Mouse (Mus musculus): ENCODE measurements at regions not wholly inside any gene's neighbourhood (a gene's known extent, or its start where the extent isn't known, plus 50 kb on each side); places are given as distances from the start of the nearest gene placed in this dataset.

DNA sequence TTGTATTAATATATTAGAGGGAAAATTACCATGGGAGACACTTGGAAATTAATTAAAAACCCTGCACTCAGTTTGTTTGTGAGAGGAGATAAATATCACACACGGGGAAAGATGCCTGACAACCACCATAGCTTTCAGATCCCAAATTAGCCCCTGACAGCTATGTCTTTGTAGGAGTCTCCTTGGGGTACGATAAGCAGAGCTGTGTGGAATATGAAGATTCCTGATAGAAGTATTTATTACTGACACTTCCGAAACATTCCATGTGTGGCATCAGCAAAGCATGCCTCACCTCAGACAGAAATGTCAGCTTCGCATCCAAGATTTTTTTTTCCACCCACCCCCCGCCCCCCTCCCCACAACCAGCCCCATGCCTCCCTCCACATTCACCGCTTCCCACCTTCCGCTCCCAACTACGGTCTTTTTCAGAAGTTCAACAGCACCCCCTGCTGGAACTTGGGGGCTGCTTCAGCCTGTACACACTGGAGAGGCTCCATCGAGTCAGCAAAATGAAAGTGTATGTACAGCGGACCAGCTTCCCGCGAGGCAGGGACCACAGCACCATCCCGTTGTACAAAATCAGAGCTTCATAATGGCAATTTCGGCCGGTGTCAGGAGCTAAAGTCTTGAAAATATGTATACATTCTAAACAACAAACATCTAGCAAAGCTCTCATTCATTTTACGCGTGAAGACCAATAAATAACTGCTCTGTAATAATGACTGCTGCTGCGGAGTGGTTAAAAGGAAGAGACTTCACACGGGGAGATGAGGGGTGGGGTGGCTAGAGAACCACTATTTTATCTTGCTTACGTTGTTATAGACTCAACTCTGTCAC lies 66.7 kb downstream of the Rwdd3 start:
- DNase-seq: peak; percentile 7 to 31

DNA sequence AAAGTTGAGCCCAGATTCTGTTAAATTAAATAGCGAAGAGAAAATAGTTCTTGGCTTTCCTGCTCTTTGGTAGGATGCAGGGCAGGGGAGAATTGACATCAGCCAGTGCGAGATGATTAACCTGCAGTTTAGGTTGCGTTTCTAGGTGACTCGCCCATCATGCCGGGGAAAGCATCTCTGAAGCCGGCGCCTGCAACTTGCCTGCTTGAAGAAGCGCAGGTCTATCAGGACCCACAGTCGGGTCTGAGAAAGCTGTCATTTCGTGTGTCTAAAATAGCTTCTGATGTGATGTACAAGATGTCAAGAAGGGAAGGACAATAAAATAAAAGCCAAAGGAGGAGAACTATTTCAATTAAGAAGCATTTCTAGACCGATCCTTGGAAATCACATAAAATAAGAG lies 68.6 kb downstream of the Rwdd3 start:
- DNase-seq: no peak

DNA sequence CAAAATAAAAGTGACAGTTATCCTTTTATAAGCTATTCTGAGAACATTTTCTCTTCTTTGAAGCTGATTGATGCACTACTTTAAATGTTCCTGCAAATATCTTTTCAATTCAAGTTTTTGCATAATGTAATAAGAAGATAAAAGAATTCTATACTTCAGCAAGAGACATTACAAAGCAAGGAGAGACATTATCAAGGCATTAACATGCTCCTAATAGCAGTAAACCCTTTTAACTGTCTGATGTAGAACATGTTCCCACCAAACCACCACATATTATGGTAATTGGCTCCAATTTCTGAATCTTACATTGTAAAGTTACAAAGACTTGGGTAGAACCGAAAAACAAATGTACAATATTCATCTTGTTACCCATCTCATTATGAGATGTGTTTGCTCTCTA lies 69.4 kb downstream of the Rwdd3 start:
- no peak for DNase-seq

DNA sequence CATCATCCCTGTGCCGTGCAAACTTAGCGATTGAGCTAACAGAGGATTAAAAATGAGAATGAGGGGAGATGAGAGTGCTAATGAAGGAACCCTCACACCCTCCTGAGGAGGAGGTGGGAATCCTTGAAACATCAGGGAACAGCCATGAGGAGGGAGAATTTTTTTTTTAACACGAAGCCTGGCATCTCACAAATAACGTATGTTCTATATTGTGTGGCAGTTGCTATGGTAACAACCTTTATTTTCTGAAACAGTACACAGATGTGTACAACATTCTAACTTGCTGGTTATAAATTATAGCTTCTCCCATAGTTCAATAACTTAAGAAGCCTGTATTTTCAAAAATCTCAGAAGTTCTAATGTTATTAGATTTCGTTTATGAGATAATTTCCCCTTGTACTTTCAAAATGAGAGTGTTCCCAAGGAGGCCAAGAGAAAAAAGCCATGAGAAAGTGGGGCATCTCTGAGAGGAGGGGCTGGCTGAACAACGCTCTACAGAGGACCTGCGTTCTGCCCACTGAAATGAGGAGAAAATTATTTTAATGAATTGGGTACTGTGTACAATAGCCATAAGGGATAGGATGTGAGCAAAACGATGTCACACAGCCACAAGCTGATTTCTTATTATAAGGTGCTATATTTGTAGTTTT lies 71.2 kb downstream of the Rwdd3 start:
- no peak for DNase-seq

DNA sequence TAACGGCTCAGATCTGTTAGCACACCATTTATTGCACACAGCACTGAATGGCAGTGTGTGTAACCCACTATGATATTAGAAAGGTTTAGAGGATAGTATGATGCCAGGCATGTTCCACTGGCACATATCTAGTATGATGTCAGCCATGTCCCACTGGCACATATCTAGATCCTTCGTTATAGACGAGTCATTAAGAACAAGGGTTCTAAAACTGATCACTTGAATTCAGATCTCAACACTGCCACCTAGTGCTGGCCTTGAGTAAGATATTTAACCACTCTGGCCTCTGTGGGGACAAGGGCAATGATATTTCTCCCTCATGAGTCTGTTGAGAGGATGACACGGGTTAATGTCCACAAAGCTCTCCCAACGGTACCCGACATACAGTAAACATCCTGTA lies 78.0 kb downstream of the Rwdd3 start:
- DNase-seq: peak in 1 of 2 experiments; percentile 10

DNA sequence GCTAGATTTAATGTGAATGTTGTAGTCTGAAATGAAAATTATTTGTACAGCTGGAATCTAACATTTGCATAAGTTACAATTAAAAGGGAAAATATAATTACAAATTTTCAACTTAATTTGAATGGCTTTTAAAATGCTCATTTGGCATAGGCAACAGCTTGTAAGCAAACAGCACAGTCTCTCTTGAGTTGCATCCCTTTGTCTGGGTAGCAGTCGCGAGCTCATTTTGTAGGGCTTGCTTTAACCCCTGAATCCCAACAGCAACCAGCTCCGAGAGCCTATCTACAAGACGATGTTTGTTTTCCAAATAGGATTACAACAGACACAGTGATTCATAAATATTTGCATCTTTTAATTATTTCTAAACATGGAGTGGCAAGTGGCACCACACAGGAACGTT lies 82.8 kb downstream of the Rwdd3 start:
- DNase-seq: no peak

DNA sequence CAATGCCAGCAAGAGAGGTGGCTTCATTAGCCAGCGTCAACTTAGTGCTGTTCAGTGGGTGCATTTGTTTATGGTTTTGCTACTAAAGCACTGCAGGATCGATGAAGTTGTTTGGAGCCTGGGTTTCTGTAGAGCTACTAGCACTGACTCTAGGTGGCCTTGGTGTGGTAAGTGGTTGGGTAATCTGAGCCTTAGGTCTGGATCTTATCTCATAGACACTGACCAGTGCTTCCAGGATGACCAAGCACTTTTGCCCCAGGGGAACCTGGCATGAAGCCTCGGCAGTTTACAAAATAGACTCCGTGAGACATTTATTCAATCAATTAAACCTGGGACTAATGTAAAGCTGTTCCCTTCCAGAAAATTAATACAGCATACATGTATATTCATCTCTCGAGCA lies 102.8 kb downstream of the Rwdd3 start:
- DNase-seq: no peak

DNA sequence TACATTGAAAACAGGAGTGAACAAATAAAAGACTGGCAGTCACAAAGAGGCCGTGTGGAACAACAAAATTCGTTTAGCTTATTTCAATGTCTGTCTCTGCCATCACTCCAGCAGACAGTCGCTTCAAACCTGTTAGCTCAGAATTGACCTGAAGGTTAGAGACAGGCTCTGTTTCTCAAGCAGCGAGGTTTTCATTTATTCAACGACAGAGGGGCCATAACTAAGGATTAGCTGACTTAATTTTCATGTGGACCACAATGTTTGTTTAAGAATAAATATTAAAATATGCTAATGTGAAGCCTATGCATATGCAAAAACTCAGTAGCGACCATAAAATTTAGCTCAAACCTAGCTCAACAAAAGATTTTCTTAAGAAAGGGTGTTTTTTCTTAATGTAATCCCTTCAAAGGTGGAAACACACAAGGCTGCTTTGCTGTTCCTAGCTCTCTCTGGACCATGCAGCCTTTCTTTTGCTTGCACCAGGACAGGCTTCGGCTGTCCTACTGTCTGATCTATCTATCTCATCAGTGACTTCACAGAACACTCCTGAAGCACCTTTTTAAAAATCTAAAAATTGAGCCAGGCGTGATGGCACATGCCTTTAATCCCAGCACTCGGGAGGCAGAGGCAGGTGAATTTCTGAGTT lies 135.5 kb downstream of the Rwdd3 start:
- no peak for DNase-seq

DNA sequence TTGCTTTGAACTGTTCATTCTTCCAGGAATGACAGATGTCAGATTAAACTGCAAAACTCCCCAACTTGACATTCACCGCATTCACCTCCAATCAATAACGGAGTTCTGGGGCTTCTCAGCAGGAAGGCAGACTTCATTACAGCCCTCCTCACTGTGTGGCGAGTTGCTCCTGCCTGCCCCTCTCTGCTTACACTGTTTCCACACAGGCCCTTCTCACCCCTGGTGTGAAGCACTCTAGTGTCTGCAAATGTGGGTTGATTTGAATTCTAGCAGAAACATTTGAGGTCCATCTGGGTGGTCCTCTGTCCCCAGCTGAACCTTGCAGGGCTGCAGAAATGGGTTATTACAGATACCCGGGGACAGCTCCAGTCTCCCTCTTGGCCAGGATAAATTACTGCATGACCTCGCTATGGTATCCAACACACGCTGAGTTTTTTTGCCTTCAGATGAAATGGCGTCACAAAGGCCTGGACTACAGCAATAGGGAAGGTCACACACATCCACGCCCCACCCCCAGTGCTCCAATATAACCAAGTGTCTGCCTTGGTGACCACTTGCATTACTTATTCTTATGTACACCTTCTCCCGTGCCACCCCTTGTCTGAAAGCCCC lies 145.8 kb downstream of the Rwdd3 start:
- no peak for DNase-seq

DNA sequence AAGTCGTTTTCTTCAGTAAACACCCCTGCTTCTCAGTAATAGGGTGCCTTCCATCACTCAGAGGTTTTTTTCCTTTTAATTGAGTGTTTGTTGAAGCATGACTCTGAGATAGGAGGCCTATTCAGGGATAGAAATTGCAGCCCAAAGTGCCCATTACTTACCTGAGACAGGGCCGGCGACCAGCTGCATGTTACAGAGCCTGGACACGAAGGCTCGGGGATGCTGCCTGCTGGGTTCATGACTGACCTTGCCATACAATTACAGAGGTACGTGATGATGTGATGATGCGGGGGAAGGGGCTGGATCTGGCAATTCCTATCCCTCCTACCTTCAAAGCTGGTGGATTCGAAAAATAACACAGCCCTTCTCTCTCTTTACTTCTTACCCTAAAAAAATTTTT lies 146.7 kb downstream of the Rwdd3 start:
- no peak for DNase-seq

DNA sequence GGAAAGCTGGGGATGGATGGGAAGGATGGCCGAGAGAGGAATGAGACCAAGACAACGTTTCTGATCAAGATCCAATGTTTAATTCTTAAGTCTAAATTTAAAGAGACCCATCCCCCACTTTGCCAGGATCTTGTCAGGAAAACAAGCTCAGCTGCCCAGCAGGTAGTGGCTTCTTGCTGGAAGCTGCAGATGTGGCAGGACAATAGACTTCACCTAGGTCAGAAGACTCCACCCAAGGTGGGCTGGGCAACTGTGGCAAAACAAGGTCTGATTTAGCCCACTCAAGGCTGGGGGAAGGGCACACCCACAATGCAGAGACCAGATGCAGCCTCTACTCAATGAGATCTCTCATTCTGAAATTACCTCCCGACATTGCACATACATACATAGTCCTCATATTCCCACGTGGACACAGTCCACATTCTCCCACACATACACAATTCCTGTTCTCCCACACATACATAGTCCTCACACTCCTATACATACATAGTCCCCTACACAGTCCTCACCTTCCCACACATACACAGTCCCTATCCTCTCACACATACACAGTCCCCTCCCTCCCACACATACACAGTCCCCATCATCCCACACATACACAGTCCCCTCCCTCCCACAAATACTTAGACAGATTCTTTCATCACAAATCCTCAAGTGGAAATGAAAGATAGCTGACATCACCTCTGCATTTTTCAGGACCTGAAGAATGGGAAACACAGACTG lies 150.2 kb downstream of the Rwdd3 start:
- no peak for DNase-seq

DNA sequence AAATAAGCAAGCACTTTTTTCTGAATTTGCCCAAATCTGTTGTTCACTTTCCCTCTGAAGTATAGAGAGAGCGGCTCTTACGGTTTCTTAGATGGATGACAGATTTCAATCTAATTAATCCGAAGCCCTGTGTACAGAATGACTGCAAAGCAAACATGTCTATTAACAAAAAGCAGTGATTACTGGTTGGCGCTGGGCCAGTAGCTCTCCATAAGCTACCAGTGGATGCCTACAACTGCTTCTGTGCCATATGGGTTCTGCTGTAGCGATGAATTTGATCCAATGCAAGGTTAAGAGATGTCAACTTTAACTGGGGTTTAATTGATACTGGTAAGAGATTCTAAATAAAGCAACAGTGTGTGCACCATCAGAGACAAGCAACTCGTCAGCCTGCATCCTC lies 162.3 kb downstream of the Rwdd3 start:
- no peak for DNase-seq

DNA sequence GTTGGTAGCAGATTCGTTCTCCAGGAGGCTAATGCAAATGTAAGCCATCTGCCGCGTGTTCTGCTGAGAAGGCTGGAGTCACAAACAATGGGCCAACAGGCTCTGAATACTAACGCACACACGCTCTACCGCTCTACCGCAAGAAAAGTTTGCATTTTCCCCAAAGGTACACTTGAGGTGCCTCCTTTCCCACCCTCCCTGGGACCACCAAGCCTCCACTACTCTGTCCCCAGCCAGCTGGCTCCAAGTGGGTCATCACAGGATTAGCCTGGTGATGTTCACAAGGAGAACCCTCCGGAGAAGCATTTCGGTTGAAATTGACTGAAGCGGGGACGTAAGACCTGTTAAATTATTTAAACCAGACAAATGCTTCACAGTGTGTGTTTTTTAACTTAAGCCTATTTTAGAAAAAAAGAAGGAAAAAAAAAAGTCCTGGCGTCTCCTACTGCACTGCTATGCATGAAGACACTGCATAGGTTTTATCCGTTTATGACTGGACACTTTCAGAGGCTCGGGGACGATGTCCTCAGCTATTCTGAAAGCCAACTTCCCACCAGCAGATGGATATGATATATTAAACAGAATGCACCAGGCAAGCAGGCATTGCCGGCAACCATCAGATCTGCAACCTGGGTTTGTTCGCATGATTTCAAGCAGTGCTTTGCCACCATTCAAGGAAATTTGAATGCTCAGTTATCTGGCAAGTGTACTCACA lies 187.8 kb downstream of the Rwdd3 start:
- no peak for DNase-seq

DNA sequence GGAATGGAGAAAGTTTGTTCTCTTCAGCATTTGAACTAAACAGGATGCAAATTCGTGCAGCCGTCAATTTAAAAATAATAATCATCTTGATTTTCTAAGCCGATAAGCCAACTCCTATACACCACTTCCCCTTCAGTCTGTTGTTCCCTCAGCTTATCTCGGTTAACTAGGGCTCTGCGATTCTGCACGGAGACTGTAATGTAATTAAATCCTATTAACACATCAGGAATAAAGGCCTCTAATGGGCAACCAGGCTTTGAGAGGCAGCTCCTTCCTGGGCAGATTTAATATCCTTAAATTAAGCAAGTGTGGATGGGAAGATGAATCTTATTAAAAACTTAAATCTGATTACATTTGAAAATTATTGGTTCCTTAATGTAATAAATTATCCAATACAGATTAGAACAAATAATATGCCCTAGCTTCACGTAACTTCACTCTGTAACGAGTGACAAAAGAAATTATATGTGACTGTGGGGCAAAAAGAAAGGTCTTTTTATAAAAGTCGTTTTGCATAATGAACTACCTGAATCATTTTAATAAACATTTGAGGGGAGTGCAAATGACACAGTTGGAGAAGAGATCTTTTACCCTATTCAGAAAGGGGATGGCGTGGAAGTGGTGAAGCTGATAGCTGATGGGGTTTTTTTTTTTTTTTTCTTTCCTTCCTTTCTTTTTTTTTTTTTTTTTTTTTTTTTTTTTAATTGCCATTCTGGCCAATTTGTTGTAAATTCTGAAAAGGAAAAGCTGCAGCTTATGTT lies 188.5 kb downstream of the Rwdd3 start:
- DNase-seq: no peak

DNA sequence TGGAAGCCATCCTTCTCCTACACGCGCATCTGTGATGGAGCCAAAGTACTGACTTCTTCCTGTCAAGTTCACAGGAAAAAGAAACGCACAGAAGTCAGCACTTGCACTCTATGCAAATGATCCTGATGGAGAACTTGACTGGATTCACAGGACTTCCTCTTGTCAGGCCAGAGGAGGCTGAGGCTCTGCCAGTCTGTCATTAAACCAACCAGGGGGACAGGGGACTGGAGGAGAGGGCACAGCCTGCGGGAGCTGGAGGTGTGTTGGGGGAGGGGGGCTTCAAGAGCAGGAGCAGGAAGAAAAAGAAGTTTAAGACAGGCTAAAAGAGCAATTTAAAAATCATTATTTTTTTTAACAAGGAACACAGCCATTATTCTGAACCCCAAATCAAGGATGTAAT lies 189.3 kb downstream of the Rwdd3 start:
- DNase-seq: no peak

DNA sequence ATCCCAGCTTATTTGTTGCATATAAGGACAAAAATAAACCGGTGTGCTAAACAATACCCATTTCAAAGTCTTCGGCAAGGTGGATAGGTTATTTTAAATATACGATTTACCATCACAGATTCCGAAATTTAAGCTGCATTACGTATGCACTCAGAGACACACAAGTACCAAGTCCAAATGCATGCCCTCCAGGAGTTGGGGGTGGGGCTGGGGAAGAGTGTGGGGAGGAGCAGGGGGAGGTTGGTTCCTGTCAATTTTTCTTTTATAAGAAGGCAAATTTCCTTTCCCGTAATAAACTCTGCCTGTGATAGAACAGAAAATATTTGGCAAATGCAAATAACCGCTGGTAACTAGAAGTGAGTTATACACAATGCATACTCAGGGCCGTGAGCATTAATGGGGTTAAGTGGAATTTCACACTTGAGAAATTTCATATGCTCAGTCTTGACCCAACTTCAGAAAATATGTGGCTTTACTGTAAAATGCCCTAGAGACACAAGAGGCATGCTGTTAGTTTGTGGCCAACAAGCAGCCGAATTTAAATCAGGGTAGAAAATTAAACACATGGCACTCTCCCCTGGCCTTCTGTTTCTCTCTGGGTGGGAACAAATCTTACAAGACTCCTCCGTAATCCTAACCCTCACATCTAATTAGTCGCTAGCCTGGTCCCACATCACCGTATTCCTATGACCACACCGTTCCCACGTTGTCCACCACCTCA lies 200.6 kb downstream of the Rwdd3 start:
- DNase-seq: no peak

DNA sequence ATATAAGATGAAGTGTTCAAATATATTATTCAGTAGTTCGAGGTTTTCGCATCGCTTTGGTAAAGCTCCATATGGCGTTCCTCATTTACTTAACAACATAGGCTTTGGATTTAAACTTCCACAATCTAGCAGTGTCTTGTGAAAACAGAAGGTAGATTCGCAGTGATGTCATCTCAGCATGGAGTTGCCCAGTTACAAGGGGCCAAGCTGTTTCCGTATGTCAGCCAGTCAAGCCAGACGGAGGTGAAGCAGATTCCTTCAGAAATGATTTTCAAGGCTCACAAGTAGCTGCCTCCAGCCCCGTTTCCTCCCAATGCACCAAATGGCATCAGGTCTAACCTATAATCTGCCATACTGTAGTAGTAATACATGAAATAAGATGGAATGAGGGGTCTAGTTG lies 224.6 kb downstream of the Rwdd3 start:
- DNase-seq: no peak

DNA sequence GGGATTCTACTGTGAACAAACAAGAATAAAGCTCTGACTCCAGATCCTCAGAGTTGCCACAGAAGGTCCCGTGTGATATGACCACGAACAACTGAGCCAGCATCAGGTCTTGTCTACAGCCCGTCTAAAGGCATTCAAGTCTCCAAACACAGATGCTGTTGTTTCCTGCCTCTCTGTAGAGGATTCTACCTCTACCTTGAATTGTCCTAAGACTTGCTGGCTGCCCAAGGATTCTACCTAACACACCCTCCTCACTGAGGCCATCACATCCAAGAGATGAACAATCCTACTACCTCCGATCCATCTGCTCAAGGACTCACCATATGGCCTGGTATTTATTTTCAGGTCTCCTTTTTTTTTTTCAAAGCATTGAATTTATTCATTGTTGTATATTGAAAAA lies 237.1 kb downstream of the Rwdd3 start:
- no peak for DNase-seq

DNA sequence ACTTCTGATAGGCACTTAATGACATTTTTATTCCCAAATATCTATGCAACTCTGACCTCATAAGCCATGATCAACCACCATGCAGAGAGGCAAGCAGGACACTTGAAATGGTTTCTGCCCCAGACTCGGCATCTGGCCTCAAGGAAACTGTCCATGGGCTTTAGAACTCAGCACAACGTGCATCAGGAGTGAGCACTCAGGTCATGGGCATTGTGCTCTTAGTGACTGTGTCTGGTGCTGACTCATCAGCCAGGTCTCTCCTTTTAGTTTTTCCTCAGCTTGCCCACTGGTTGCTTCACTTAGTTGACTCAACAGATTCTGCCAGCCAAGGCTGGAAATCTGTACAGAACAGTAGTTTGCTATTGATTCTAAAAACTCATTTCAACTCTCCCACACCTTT lies 251.1 kb downstream of the Rwdd3 start:
- no peak for DNase-seq

DNA sequence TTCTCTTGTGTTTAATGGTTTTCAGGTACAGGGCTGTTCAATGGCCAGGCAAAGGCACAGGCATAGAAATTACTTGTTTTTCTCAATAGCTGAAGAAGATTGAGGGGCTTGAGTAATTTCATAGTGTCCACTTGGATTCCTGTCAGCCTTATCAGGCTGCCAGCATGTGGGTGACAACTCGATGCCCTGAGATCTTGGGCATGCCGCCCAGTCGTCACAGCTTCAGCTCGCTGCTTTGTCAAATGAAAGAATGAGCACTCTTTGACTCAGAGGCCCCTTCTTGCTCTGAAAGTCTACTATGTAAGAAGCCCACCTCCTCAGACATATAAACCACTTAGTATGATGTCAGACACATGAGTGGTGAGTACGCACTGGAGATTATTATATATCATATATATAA lies 272.6 kb downstream of the Rwdd3 start:
- DNase-seq: no peak

DNA sequence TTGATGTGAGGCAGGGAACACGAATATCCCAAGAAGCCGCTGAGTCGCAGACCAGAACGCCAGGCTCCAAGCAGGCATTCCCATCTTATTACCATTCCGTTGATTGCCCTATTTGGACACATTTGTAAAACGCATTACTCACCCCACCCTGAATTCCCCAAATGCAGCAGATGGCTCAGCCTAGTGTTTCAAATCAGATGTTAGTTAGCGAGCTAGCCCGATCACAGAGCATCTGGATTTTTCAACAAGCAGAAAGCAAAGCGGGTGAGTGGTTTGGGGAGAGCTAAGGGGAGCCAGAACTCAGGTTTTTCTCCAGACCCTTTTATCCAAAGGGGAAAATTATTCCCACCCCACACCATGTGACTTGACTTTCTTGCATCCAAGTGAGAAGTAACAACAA lies 273.2 kb downstream of the Rwdd3 start:
- DNase-seq: no peak

All from spleen, adult 18-20 months (tissue).